Mouse (Mus musculus) embryonic facial prominence, embryonic 10.5 days (tissue): ENCODE measurements around the gene Wnk4. TPM values are rescaled to one million over a fixed set of nuclear protein-coding genes. Genes with fewer than 3 reads are reported as not detected.

ENCODE experiments used
- DNase-seq: peaks from one replicate; pipeline ENCODE4 v3.0.0-alpha.2; 2017; ENCODE audit warnings: low spot score
- H3K27ac ChIP-seq: fragments of 300-500 bp; sonication (generic); replicated peaks from 2 replicates; pipeline ENCODE4 v1.5.1; 2016; ENCODE audit warnings: mild to moderate bottlenecking
- H3K27me3 ChIP-seq: fragments of 300-500 bp; sonication (generic); replicated peaks from 2 replicates; pipeline ENCODE4 v1.6.1; 2016; ENCODE audit warnings: low read depth, mild to moderate bottlenecking; ENCODE audit not compliant: poor library complexity, severe bottlenecking
- H3K36me3 ChIP-seq: fragments of 300-500 bp; sonication (generic); replicated peaks from 2 replicates; pipeline ENCODE4 v1.6.1; 2016; ENCODE audit warnings: mild to moderate bottlenecking, moderate library complexity
- H3K4me1 ChIP-seq: fragments of 300-500 bp; sonication (generic); 2 replicates; pipeline ENCODE4 v1.6.1; 2016
- H3K4me3 ChIP-seq: fragments of 300-500 bp; sonication (generic); 2 replicates; pipeline ENCODE4 v1.5.1; 2016; ENCODE audit warnings: mild to moderate bottlenecking, moderate library complexity
- H3K9me3 ChIP-seq: fragments of 300-500 bp; sonication (generic); 2 replicates; pipeline ENCODE4 v1.6.1; 2016; ENCODE audit warnings: mild to moderate bottlenecking
- WGBS: fragments of 180-500 bp; shearing (Covaris S2); methylation state at CpG from one replicate; pipeline ENCODE4 v1.1.7; 2016; 5-methylcytosine and 5-hydroxymethylcytosine counted together
- polyA plus RNA-seq: library from polyadenylated mRNA; unstranded; fragments of >200 nt; fragmentation: Nextera tagmentation; extraction: Ambion mirVana; gene quantifications from 2 replicates; pipeline ENCODE4 v1.2.1, GENCODE M21; 2016

Wnk4 gene
- polyA plus RNA-seq, 1 experiment from 2014 or later: 8.3 TPM

DNA sequence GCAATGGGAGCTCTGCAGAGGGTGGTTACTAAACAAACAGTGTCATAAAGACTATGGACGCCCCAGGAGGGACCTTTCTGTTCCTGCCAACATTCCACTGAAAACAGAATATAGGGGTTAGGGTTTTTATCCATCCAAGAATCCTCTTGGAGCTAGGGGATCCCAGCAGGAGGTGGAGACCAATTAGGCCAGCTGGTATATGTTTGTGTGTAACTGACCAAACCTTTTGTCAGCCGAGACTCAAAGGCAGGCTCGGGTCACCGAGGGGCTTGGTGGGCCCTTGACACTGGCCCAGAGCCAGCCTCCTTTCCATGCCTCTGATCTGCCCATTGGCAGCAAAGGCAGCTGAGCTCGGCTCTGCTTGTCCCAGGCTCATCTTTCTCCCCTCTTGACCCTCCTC, 22.5 kb downstream of the Wnk4 start:
- Histone ChIP-seq H3K4me1 (peaks cover 16% of the 10 kb centered on the region), H3K36me3 (peaks cover 27% of the 10 kb centered on the region), H3K27me3 (peaks cover 26% of the 10 kb centered on the region), H3K4me3 (no peak overlapping the region), H3K27ac (no peak overlapping the region), H3K9me3 (no peaks in the 10 kb centered on the region)
- WGBS: 32% methylated on average over 5 of the region's 5 CpGs
- DNase-seq: no peak

DNA sequence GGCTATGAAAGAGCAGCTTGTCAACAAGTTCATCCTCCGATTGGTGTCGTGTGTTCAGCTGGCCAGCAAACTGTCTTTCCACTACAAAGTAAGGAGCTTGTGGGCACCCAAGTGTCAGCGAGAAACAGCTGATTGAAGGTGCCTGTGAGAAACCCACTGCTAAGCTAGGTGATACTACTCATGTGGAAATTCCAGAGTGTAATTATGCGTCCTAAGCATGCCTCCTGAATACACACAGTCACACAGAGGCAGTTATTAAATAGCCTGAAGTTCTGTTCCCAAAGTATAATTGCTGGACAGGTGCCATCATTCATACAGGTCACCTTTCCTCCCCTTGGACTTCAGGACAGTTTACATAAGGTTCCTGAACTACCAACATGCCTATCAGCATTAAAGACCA, 23.4 kb downstream of the Wnk4 start:
- WGBS: 68% methylated on average over 4 of the region's 4 CpGs
- H3K4me3 ChIP-seq: no peak overlapping the region
- H3K27me3 ChIP-seq: peaks cover 26% of the 10 kb centered on the region
- no peak overlapping the region for H3K27ac ChIP-seq
- DNase-seq: no peak
- peaks cover 34% of the 10 kb centered on the region for H3K36me3 ChIP-seq
- H3K9me3 ChIP-seq: no peaks in the 10 kb centered on the region
- peaks cover 11% of the 10 kb centered on the region for H3K4me1 ChIP-seq

- H3K27ac ChIP-seq: no peak overlapping the region
- H3K27me3 ChIP-seq: 0 out of 2 replicates have a peak, but pooled peaks cover 4% of the 10 kb centered on the region
- peaks cover 6% of the 10 kb centered on the region for H3K4me1 ChIP-seq
- no peak for DNase-seq
- no peak overlapping the region for H3K4me3 ChIP-seq
- H3K9me3 ChIP-seq: no peaks in the 10 kb centered on the region
- WGBS: 84% methylated on average over 9 of the region's 9 CpGs
- peaks cover 69% of the 10 kb centered on the region for H3K36me3 ChIP-seq
Observed at GRCm38 (mm10) chr11:101287306-101287705, 26.9 kb downstream of the Wnk4 start.

DNA sequence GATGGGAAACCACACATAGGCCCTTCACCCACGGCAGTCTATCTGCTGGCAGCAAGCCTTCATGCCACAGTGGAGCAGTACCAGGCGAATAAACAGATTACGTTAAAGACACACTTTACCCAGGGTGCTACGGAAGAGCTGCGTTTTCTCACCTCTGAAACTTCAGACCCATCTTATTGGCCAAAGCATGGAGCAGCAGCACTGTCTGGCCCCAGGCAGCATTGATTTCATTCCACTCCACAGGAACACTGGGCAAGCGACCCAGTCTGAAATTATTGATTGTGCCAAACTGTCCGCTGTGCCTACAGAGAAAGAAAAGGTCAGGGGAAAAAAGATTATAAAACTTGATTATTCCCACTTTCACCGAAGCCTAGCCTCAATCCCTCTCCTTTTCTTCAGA, 30.9 kb downstream of the Wnk4 start:
- Histone ChIP-seq H3K36me3 (peaks cover 96% of the 10 kb centered on the region), H3K4me1 (no peaks in the 10 kb centered on the region), H3K27me3 (no peaks in the 10 kb centered on the region), H3K27ac (no peak overlapping the region), H3K4me3 (no peak overlapping the region), H3K9me3 (no peaks in the 10 kb centered on the region)
- WGBS: 96% methylated on average over 8 of the region's 8 CpGs
- no peak for DNase-seq

- H3K9me3 ChIP-seq: no peaks in the 10 kb centered on the region
- H3K36me3 ChIP-seq: peaks cover 97% of the 10 kb centered on the region
- no peak for DNase-seq
- no peak overlapping the region for H3K27ac ChIP-seq
- H3K4me3 ChIP-seq: no peak overlapping the region
- 90% methylated on average over 8 of the region's 8 CpGs for WGBS
- no peaks in the 10 kb centered on the region for H3K27me3 ChIP-seq
- peaks cover 1% of the 10 kb centered on the region; the same call in 1 of the 2 replicates for H3K4me1 ChIP-seq
Observed at GRCm38 (mm10) chr11:101295191-101295590, 34.8 kb downstream of the Wnk4 start.

GRCm38 (mm10) chr11:101300881-101301280, 40.5 kb downstream of the Wnk4 start:
- Histone ChIP-seq H3K9me3 (no peaks in the 10 kb centered on the region), H3K27ac (no peak overlapping the region), H3K4me3 (peak overlapping the region; percentile 90), H3K27me3 (no peaks in the 10 kb centered on the region), H3K36me3 (peaks cover 42% of the 10 kb centered on the region), H3K4me1 (peaks cover 17% of the 10 kb centered on the region)
- 71% methylated on average over 7 of the region's 7 CpGs for WGBS
- DNase-seq: no peak

DNA sequence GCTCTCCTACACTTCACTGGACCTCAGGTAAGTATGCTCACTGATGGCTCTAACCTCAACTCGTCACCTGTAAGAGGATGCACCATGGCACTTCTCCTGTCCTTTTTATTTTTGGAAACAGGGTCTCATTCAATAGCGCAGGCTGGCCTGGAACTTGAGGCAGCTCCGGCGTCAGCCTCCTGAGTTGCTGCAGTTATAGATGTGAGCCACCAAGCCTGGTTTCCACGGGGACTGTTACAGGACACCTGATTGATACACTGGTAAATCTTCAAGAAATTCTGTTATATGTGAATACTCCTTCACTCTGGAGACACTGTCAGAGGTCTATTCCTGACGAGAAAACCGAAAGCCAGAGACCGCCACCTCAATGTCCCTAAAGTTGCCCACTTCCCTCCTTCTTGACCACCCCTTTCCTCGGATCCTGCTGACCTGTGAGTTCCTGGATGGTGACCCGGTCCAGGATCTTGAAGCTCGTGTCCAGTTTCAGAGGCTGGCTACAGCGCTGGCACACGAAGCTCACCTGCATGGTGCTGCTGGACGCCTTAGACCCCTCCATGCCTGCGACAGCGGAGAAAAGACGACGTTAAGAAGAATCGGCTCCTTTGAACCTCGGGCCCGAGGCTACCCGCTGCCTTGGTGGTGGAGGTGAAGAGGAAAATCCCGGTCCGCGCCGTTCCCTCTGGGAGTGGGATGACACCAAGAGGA, 41.1 kb downstream of the Wnk4 start:
- no peaks in the 10 kb centered on the region for H3K27me3 ChIP-seq
- DNase-seq: no peak
- 14% methylated on average over 26 of the region's 26 CpGs for WGBS
- H3K36me3 ChIP-seq: peaks cover 36% of the 10 kb centered on the region
- peaks cover 17% of the 10 kb centered on the region for H3K4me1 ChIP-seq
- peak overlapping the region; percentile 79 for H3K27ac ChIP-seq
- H3K9me3 ChIP-seq: no peaks in the 10 kb centered on the region
- H3K4me3 ChIP-seq: peak overlapping the region; percentile 90

- peak within 1 kb of the TSS; percentile 90 for H3K4me3 ChIP-seq
- H3K4me1 ChIP-seq: peaks cover 17% of the 10 kb centered on the region
- no peaks in the 10 kb centered on the region for H3K27me3 ChIP-seq
- WGBS: 7% methylated on average over 39 of the region's 39 CpGs
- peaks cover 29% of the 10 kb centered on the region for H3K36me3 ChIP-seq
- H3K9me3 ChIP-seq: no peaks in the 10 kb centered on the region
- H3K27ac ChIP-seq: peak within 1 kb of the TSS; percentile 79
- peak; percentile 95 for DNase-seq
Observed at GRCm38 (mm10) chr11:101302004-101302798, 41.8 kb downstream of the Wnk4 start, which contains the start of gene Becn1. Becn1 (minus strand) TSS chr11:101302286.

DNA sequence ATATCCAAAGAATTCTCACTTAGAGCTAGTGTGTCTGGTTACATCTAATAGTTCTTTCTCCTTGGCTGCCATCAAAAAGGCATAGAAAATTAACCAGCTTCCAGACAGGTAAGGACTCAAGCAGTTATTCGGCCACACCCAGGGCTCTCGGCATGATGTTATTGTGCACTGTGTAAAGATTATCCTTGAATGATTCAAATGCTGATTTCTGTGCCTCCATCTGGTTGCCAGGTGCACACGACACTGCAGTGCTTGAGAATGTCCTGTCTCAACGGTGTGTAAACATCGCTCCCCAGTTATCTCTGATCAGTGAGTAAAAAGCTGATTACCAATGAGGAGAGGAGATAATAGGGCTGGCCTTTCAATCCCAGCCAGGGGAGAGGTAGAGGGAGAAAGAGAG, 47.4 kb downstream of the Wnk4 start:
- WGBS: 51% methylated on average over 5 of the region's 5 CpGs
- no peak for DNase-seq
- H3K4me1 ChIP-seq: no peaks in the 10 kb centered on the region
- no peak overlapping the region for H3K4me3 ChIP-seq
- H3K9me3 ChIP-seq: no peaks in the 10 kb centered on the region
- no peak overlapping the region for H3K27ac ChIP-seq
- no peaks in the 10 kb centered on the region for H3K36me3 ChIP-seq
- H3K27me3 ChIP-seq: no peaks in the 10 kb centered on the region

DNA sequence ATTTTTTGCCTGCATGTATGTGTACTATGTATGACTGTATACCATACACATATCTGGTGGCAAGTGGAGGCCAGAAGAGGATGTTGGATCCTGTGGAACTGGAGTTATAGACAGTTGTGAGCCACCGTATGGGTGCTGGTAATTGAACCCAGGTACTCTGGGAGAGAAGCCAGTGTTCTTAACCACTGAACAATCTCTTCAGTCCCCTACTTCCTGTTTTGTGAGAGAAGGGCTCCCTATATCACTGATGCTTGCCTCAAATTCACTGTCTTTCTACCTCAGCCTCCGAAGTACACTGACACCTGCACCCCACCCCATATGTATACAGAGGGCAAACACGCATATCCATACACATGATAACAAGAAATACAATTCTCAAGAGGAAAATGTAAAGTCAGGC, 50.7 kb downstream of the Wnk4 start:
- no peak for DNase-seq
- no peaks in the 10 kb centered on the region; the same call in 1 of the 2 replicates for H3K4me1 ChIP-seq
- no peak overlapping the region for H3K27ac ChIP-seq
- no peaks in the 10 kb centered on the region for H3K9me3 ChIP-seq
- H3K27me3 ChIP-seq: no peaks in the 10 kb centered on the region
- 85% methylated on average over 3 of the region's 3 CpGs for WGBS
- H3K36me3 ChIP-seq: no peaks in the 10 kb centered on the region
- H3K4me3 ChIP-seq: no peak overlapping the region

DNA sequence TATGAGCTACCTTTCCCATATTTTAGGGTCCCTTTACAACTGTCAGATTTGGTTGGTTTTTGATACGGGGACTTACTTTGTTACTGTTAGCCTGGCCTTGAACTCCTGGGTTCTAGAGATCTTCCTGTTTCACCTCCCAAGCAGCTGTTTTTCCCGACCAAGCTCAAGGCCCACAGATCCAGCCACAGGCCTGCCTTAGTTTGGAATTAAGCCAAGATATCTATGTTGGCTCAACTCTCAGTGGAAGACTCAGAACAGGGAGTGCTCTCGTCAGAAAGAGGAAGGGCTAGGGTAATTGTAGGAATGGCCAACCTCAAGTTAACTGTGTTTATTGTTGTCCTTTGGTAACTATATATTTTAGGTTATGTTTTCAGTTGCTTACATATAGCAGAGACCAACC, 51.8 kb downstream of the Wnk4 start:
- Histone ChIP-seq H3K27me3 (no peaks in the 10 kb centered on the region), H3K4me3 (no peak overlapping the region), H3K36me3 (no peaks in the 10 kb centered on the region), H3K9me3 (no peaks in the 10 kb centered on the region), H3K4me1 (peaks cover 9% of the 10 kb centered on the region), H3K27ac (no peak overlapping the region)
- DNase-seq: no peak
- WGBS: 82% methylated on average over 3 of the region's 3 CpGs

- Histone ChIP-seq H3K4me3 (no peak overlapping the region), H3K27ac (no peak overlapping the region), H3K4me1 (peaks cover 17% of the 10 kb centered on the region), H3K36me3 (peaks cover 22% of the 10 kb centered on the region), H3K9me3 (no peaks in the 10 kb centered on the region), H3K27me3 (no peaks in the 10 kb centered on the region)
- WGBS: 92% methylated on average over 1 of the region's 1 CpGs
- no peak for DNase-seq
Observed at GRCm38 (mm10) chr11:101314567-101314966, 54.2 kb downstream of the Wnk4 start.
